Mouse (Mus musculus) layer of hippocampus, adult 11-12 months (tissue): ENCODE measurements around the gene Fbxw9.

Experiments
- DNase-seq: peaks from one replicate; pipeline ENCODE4 v3.0.0; 2022; ENCODE audit warnings: low spot score

The Fbxw9 gene

DNA sequence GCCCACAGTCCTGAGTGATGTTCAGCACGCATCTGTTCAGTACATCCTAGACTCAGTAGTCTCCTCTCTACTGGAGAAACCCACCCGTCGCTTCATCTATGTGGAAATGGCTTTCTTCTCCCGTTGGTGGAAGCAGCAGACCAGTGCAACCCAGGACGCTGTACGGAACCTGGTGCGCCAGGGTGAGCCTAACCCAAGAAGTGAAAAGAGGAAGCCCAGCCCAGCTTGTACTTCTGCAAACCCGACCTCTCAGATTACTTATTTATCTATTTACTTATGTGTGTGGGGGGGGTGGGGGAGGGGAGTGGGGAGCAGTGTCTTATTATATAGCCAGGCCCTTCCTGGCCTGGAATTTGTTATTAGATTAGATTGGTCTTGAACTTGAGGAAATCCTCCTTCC is 24.8 kb downstream of the Fbxw9 start:
- peak; percentile 1 for DNase-seq

DNA sequence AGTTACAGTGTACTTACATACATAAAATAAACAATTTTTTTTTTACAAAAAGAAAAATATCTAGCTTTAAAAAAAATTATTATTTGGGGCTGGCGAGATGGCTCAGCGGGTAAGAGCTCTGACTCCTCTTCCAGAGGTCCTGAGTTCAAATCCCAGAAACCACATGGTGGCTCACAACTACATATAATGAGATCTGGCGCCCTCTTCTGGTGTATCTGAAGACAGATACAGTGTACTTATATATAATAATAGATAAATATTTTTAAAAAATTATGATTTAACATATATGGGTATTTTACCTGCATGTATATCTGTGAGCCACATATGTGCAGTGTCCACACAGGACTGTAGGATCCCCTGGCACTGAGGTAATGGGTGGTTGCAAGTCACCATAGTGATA is 26.4 kb downstream of the Fbxw9 start:
- peak; percentile 2 for DNase-seq

DNA sequence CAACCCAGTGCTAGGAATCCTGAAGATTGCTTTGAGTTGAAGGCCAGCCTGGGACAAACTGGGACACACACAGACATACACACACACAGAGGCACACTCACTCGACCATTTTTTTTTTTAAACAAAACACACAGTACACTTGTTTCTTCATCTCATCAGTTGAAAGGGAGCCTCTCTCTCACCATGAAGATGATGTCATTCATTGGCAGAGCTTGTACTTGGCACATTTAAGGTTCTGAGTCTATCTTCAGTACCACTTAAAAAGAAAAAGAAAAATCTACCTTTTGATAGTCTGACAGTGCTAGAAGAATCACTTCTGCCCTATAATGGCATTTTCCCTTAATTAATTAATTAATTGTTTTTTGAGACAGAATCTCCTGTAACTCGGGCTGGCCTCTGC is 28.9 kb downstream of the Fbxw9 start:
- peak; percentile 1 for DNase-seq

DNA sequence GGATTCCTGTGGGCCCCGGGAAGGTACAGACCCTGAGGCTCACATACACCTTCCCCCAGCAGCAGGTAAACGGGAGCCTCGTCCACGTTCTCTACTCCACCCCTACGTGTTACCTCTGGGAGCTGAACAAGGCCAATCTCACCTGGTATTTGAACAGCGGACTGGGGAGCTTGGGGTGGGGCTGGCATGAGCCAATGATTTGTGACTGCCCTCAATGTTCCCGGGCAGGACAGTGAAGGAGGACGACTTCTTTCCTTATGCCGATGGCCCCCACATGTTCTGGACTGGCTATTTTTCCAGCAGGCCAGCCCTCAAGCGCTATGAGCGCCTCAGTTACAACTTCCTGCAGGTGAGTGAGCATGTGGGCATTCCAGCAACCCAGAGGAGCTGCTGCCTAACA is 31.0 kb downstream of the Fbxw9 start:
- DNase-seq, result peak; percentile 2

DNA sequence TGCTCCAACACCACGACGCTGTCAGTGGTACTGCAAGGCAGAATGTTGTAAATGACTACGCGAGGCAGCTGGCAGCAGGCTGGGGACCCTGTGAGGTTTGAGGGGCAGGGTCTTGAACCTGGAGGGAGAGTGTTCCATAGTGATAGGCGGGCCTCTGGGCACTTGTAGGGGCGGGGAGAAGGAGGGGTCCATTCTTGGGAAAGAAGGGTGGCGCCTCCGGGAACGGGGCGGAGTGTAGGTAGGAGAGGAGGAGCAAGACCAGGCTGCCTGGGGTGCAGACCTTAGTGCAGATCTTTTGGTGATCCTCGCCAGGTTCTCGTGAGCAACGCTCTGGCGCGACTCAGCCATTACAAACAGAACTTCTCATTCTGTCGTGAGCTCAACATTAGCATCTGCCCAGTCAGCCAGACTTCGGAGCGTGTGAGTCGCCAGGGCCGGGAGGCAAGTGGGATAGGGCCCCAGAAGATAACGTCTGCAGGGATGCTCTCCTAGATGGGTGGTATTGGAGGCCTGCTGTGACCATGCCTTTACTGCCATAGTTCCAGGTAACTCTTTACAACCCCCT is 31.8 kb downstream of the Fbxw9 start:
- DNase-seq, result peak; percentile 10

DNA sequence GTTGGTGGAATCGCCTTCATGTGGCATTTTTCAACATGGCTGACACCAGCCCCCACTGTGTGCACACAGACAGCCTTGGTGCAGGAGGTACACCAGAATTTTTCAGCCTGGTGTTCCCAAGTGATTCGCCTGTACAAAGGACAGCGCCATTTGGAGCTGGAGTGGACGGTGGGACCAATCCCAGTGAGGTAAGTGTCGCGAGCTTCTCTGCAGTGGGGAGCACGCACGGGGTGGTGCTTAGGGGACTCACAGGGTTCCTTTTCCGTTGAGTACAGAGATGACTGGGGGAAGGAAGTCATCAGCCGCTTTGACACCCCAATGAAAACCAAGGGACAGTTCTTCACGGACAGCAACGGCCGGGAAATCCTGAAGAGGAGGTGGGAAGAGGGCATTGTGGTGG is 35.2 kb downstream of the Fbxw9 start:
- no peak for DNase-seq

DNA sequence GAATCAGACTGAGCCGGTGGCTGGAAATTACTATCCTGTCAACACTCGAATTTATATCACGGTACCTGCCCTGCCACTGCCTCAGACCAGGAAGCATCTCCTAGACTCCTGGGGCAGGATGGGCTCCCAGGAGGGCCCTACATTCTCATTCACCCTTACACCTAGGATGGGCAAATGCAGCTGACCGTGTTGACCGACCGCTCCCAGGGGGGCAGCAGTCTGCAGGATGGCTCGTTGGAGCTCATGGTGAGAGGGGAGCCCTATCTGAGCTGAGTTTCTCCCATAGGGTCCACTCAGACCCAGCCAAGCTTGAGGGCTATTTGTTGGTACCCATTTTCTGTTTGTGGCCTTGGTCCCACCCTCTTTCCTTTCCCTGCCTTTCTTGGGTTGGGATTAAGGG is 35.7 kb downstream of the Fbxw9 start:
- no peak for DNase-seq

DNA sequence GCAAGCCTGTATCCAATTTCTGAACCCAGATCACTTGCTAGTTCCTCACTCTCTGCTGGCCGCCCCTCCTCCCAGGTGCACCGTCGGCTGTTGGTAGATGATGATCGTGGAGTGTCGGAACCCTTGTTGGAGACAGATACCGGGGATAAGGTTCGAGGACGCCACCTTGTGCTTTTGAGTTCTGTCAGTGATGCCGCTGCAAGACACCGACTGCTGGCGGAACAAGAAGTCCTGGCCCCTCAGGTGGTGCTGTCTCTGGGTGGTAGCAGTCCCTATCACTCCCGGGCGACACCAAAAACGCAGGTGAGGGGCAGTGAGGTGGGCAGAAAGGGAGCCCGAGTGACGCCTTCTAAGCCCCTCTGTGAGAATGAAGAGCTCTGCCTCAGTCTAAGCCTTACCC is 36.3 kb downstream of the Fbxw9 start:
- DNase-seq, result no peak

DNA sequence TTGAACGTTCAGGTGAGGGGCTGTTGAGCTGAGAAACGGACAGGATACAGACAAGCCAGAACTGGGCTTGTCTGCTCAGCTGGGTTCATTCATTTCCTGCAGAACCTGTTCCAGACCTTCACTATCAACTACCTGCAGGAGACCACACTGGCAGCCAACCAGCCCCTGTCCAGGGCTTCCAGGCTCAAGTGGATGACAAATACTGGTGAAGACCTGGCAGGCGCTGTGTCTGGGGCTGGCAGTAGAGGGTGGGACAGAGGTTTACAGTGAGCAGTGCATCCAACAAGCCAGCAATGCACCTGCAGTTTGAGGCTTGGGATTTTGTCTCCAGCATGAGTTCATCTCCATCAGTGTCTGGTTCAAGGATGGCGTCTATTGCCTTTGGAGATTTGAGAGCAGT is 37.0 kb downstream of the Fbxw9 start:
- DNase-seq, result no peak

DNA sequence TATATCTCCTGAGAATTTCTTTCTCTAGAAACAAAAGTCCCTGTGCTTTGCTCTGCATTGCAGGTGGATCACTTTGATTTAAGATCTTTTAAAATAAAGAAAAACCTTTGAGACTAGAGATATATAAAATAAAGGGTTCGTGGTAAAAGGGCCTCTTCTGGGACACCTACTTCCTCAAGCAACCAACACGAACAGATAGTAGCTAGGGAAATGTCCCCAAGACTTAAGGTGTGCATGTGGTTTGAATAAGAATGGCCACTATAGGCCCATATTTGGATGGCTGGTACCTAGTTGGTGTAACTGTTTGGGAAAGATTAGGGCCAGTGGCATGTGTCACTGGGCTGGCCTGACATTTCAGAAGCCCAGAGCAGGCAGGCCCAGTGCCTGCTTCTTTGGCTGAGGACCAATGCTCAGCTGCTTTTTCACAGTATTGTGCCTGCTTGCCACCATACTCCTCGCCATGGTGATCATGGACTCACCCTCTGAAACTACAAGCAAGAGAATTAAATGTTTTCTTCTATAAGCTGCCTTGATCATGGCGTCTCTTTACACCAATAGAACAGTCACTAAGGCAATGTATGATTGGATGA is 40.3 kb downstream of the Fbxw9 start:
- DNase-seq, result no peak

DNA sequence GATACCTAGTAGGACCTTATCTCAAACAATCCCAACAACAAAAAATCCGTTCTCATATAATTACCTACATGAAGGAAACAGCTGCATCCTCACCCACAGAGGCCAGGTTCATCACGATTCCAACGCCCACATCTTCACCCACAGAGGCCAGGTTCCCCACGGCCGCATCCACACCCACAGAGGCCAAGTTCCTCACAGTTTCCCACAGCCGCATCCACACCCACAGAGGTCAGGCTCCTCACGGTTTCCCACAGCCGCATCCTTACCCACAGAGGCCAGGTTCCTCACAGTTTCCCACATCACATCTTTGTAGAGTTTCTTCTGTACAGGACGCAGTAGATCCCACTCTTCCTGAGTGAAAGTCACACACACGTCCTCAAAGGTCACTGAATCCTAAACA is 53.4 kb downstream of the Fbxw9 start:
- DNase-seq, result no peak

DNA sequence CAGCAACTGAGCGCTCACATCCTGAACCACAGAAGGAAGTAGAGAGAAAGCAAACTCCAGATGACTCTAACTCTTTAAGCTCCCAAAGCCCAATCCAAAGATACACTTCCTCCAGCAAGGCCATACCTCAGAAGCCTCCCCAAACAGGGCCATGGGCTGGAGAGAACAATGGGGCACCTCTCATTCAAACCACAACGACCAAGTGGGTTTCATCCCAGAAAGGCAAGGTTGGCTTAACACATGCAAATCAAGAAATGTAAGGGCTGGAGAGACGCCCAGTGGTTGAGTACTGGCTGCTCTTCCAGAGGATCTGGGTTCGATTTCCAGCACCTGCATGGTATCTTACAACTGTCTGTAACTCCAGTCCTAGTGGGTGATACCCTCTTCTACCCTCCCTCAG is 55.6 kb downstream of the Fbxw9 start:
- DNase-seq, result no peak
